Mouse (Mus musculus) heart, embryonic 14.5 days (tissue): Measurements from ENCODE around the gene Garnl3. TPM values are rescaled to one million over a fixed set of nuclear protein-coding genes. Genes with fewer than 3 reads are reported as not detected.
A peak's percentile ranks its signal among the peaks of the same experiment; 100 is the strongest.

ENCODE experiments used
- ATAC-seq: fragments of 200-750 bp; cut with Nextera tagmentation; 2 replicates; pipeline ENCODE4 v1.8.0; 2017; ENCODE audit warnings: low read depth, moderate TSS enrichment; ENCODE audit not compliant: insufficient number of reproducible peaks, insufficient read depth, low FRiP score
- H3K27ac ChIP-seq, 2 experiments: fragments of 200-500 bp in 1 of 2; fragments of 300-500 bp in 1 of 2; sonication (generic) in 1 of 2; replicated peaks in 1 of 2; 2 replicates each; pipeline ENCODE4 v1.5.1; 2012 to 2014; ENCODE audit warnings: low read depth in 2 of 2, low read length in 2 of 2, control low read depth in 1 of 2, mild to moderate bottlenecking in 1 of 2, mixed read lengths in 1 of 2; ENCODE audit not compliant: control insufficient read depth in 1 of 2, insufficient read depth in 1 of 2
- H3K27me3 ChIP-seq: fragments of 300-500 bp; sonication (generic); 2 replicates; pipeline ENCODE4 v1.6.1; 2014; ENCODE audit warnings: mild to moderate bottlenecking, low read length, control low read depth; ENCODE audit not compliant: control insufficient read depth, insufficient read depth
- H3K36me3 ChIP-seq: fragments of 300-500 bp; sonication (generic); 2 replicates; pipeline ENCODE4 v1.6.1; 2014; ENCODE audit warnings: mild to moderate bottlenecking, control low read depth, low read length, mixed read lengths; ENCODE audit not compliant: control insufficient read depth, insufficient read depth
- H3K4me1 ChIP-seq, 2 experiments: fragments of 200-500 bp in 1 of 2; fragments of 300-500 bp in 1 of 2; sonication (generic) in 1 of 2; 2 replicates each; pipeline ENCODE4 v1.6.1; 2012 to 2014; ENCODE audit warnings: low read length in 2 of 2, control low read depth in 1 of 2, mixed read lengths in 1 of 2; ENCODE audit not compliant: control insufficient read depth in 2 of 2, insufficient read depth in 2 of 2
- H3K4me2 ChIP-seq: fragments of 300-500 bp; sonication (generic); 2 replicates; pipeline ENCODE4 v1.6.1; 2014; ENCODE audit warnings: mild to moderate bottlenecking, low read length
- H3K4me3 ChIP-seq, 2 experiments: fragments of 200-500 bp in 1 of 2; fragments of 300-500 bp in 1 of 2; sonication (generic) in 1 of 2; 2 replicates each; pipeline ENCODE4 v1.5.1; 2012 to 2014; ENCODE audit warnings: low read length in 2 of 2, mild to moderate bottlenecking in 2 of 2, control low read depth in 1 of 2, low read depth in 1 of 2, moderate library complexity in 1 of 2; ENCODE audit not compliant: control insufficient read depth in 1 of 2, insufficient read depth in 1 of 2
- H3K9ac ChIP-seq: fragments of 300-500 bp; sonication (generic); 2 replicates; pipeline ENCODE4 v1.6.1; 2014; ENCODE audit warnings: mild to moderate bottlenecking, low read length
- H3K9me3 ChIP-seq: fragments of 300-500 bp; sonication (generic); 2 replicates; pipeline ENCODE4 v1.6.1; 2016; ENCODE audit warnings: low read length, control low read depth; ENCODE audit not compliant: control insufficient read depth
- WGBS: fragments of 180-500 bp; shearing (Covaris S2); extraction: QIAGEN DNeasy Blood & Tissue Kit; methylation state at CpG from one replicate; pipeline ENCODE4 v1.1.7; 2014; 5-methylcytosine and 5-hydroxymethylcytosine counted together
- polyA plus RNA-seq: library from polyadenylated mRNA; unstranded; fragments of >200 nt; fragmentation: Nextera tagmentation; extraction: Ambion mirVana; gene quantifications from 2 replicates; pipeline ENCODE4 v1.2.1, GENCODE M21; 2014

The Garnl3 gene
- polyA plus RNA-seq, 1 experiment from 2014 or later = 11.0 TPM

DNA sequence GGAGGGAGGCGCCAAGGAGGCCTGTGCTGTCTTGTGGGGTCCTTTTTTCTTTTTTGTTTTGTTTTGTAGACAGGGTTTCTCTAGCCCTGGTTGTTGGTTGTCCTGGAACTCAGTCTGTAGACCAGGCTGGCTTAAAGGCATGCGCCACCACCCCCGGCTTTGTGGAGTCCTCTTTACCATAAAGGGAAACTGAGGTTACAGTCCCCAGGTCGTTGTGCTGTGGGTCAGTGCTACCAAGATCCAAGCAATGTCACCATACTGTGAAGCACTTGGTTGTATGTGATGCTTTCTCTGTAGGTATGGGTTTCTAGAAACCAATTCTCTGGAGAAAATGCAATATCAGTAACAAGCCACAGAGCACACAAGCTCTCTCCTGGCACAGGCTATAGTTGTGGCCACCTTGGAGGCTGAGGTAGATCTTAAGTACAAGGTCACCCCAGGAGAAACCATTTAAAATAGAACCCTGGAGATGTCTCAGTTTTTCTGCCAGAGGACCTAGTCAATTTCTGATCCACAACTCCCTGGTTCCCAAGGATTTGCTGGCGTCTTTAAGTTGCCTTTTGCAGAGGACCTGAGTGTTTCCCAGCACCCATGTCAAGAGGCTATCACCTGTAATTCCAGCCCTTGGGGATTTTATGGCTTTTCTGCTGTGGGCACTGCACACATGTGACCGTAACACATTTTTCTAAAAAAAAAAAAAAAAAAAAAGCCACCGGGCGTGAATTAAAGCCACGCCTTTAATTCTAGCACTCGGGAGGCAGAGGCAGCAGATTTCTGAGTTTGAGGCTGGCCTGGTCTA, 166.6 kb downstream of the Garnl3 start:
- Histone ChIP-seq H3K9ac (no peak overlapping the region), H3K4me3 (no peak overlapping the region), H3K27ac (no peak overlapping the region; a peak in 1 of 4 replicates), H3K4me2 (no peak overlapping the region), H3K36me3 (peaks cover 28% of the 10 kb centered on the region), H3K4me1 (peaks cover 25 to 44% of the 10 kb centered on the region in 2 experiments), H3K9me3 (no peaks in the 10 kb centered on the region), H3K27me3 (no peaks in the 10 kb centered on the region)
- 33% methylated on average over 10 of the region's 10 CpGs for WGBS
- no peak for ATAC-seq

DNA sequence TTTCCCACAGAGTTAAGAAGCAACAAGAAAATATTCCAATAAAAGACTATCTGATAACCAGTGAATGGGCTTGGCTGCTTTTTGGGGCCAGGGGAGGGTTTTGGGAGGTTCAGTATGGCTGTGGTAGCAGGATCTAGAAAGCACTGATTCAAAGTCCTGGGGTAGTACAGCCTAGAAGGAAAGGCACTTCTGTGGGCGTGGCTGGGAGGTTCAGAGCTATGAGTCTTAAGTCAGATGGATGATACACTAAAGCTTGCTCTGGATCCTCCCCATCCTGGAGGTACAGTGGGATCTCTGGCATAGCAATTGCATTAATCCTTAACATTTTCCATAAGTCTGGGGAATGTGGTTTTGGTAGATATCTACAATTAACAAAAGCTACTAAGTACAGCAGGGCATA, 167.5 kb downstream of the Garnl3 start:
- peaks cover 21 to 40% of the 10 kb centered on the region in 2 experiments for H3K4me1 ChIP-seq
- no peak overlapping the region for H3K27ac ChIP-seq
- H3K36me3 ChIP-seq = peaks cover 30% of the 10 kb centered on the region
- no peak for ATAC-seq
- H3K4me2 ChIP-seq = 0 out of 2 replicates have a peak overlapping the region, but pooled peaks have one; percentile 61
- H3K27me3 ChIP-seq = no peaks in the 10 kb centered on the region
- 77% methylated on average over 1 of the region's 1 CpGs for WGBS
- no peaks in the 10 kb centered on the region for H3K9me3 ChIP-seq
- H3K9ac ChIP-seq = peak overlapping the region; percentile 72; the same call in 1 of the 2 replicates
- no peak overlapping the region for H3K4me3 ChIP-seq

DNA sequence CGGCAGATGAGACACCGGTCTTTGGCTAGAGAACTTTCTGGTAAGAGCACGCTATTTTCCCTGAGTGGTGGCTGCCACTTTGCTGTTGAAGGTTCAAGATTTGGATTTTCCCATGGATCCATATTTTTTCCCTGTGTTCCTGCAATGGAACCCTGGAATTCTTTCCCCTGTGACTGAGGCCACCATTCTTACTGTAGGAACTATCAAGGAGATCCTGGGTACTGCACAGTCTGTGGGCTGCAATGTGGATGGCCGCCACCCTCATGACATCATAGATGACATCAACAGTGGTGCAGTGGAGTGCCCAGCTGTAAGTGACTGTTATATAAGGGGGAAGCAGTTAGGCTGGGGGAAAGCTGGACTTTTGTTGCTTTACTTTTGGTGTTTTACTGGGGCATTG, 167.9 kb downstream of the Garnl3 start:
- peak overlapping the region in 1 of 2 experiments; percentile 54; a peak in 1 of 4 replicates for H3K4me3 ChIP-seq
- no peak for ATAC-seq
- peak overlapping the region; percentile 61 for H3K4me2 ChIP-seq
- peak overlapping the region; percentile 72 for H3K9ac ChIP-seq
- peaks cover 21 to 35% of the 10 kb centered on the region in 2 experiments for H3K4me1 ChIP-seq
- no peaks in the 10 kb centered on the region for H3K27me3 ChIP-seq
- no peaks in the 10 kb centered on the region for H3K9me3 ChIP-seq
- H3K36me3 ChIP-seq = peaks cover 32% of the 10 kb centered on the region
- H3K27ac ChIP-seq = 0 out of 4 replicates have a peak overlapping the region, but pooled peaks of 1 of the 2 experiments have one; percentile 11
- 69% methylated on average over 4 of the region's 4 CpGs for WGBS

DNA sequence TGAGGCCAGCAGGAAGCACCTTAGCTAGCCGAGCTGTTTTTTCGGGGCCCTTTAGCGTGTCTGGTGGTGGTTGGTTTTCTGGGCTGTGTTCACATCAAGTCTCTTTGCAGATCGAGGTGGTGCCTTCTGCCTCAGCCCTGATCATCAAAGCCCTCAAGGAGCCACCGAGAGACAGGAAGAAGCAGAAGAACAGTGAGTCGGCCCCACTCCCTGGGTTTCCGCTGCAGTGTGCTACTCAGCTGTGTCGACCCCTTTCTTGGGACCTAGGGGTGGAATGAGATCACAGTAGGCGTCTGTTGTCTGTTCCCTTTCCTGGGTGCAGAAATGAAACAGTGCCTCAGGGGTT, 168.6 kb downstream of the Garnl3 start:
- Histone ChIP-seq H3K4me2 (peak overlapping the region; percentile 61), H3K9ac (peak overlapping the region; percentile 72), H3K36me3 (peaks cover 36% of the 10 kb centered on the region), H3K27me3 (no peaks in the 10 kb centered on the region), H3K27ac (peak overlapping the region; percentile 45 to 77; a peak in 1 of 4 replicates), H3K4me1 (peaks cover 15 to 28% of the 10 kb centered on the region in 2 experiments), H3K4me3 (peak overlapping the region; percentile 54 to 72), H3K9me3 (no peaks in the 10 kb centered on the region)
- no peak for ATAC-seq
- 7% methylated on average over 9 of the region's 9 CpGs for WGBS

DNA sequence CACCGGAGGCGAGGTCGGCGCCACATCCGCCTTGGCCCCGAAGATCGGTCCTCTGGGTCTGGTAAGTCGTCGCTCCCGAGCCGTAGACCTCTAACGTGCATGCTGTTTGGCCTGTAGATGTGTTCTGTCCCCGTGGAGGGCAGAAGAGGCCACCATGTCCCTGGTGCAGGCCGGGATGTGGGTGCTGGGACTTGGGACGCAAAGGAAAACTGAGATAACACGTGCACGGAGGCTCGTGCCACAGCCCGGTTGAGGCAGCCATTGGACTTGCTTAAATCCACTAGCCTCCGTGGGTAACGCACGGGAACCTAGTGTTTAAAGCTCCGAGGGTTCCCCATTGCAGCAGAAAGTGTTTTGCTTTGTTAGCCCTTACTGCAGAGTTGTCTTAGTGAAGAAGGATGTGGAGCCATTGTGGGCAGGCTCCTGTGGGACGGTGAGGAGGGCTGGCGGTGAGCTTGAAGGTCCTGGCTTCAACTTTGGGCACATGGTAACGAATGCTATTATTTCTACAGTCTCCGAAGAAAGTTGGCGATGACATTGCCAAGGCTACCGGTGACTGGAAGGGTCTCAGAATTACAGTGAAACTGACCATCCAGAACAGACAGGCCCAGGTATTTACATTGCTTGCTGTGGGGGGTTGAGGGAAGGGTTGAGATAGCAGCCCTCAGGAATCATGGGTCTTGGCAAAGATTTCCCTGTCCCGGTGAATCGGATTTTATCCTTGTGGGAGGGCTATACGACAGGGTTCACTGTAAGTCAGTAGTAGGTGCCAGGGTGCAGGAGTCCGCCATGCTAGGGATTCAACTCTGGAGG, 169.2 kb downstream of the Garnl3 start:
- H3K4me1 ChIP-seq = peaks cover 11 to 24% of the 10 kb centered on the region in 2 experiments
- under 1% methylated on average over 33 of the region's 33 CpGs for WGBS
- ATAC-seq = 0 out of 2 replicates have a peak, but pooled peaks have one; percentile 6
- peak overlapping the region; percentile 45 to 77 for H3K27ac ChIP-seq
- H3K4me3 ChIP-seq = peak overlapping the region; percentile 54 to 72
- no peaks in the 10 kb centered on the region for H3K9me3 ChIP-seq
- peak overlapping the region; percentile 61 for H3K4me2 ChIP-seq
- peak overlapping the region; percentile 72 for H3K9ac ChIP-seq
- H3K27me3 ChIP-seq = no peaks in the 10 kb centered on the region
- H3K36me3 ChIP-seq = peaks cover 41% of the 10 kb centered on the region

DNA sequence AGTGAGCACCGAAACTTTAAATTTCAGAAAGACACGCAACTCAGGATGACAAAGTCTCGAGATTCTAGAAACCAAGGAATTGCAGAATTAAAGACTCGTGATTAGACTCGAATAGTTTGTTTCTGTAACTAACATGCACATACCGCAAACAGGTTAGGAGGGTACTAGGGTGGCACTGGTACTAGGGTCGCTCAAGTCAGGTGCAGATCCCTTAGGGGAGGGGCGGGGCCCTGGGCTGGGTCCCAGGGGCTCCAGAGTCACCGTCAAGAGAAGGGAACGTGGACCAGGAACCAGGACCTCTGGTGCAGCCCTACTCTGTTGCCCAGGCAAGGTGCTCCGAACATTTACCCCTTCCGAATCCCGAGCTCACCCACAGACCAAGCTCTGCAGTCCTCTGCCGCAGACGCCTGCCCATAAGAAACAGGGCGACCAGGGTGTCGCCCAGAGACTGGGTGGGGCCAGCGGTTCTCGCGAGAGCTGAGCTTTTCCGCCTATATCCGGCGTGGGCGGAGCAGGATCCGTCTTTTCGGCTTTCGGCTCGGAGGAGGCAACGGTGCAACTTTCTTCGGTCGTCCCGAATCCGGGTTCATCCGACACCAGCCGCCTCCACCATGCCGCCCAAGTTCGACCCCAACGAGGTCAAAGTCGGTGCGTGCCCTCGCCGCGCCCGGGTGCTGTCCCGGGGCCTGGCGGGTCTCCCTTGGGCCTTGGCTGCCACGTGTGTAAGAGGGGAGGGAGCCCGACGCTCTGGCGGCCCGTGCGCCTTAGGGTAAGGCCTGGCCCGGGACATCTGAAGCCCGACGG, 170.1 kb downstream of the Garnl3 start, which contains the start of the genes Rpl12 and Lrsam1:
Gene Rpl12, plus strand, starts transcription at position 368 of the 804 bp plus-strand sequence.
Gene Lrsam1, minus strand, starts transcription at position 423 of the 804 bp plus-strand sequence.
- Histone ChIP-seq H3K4me2 (peak within 1 kb of the TSS; percentile 61), H3K9ac (peak within 1 kb of the TSS; percentile 72), H3K4me1 (peaks cover 11 to 22% of the 10 kb centered on the region in 2 experiments), H3K9me3 (no peaks in the 10 kb centered on the region), H3K4me3 (peak within 1 kb of the TSS; percentile 54 to 72), H3K27ac (peak within 1 kb of the TSS; percentile 45 to 77), H3K27me3 (no peaks in the 10 kb centered on the region), H3K36me3 (peaks cover 50% of the 10 kb centered on the region)
- ATAC-seq = peak; percentile 85
- 5% methylated on average over 55 of the region's 55 CpGs for WGBS

DNA sequence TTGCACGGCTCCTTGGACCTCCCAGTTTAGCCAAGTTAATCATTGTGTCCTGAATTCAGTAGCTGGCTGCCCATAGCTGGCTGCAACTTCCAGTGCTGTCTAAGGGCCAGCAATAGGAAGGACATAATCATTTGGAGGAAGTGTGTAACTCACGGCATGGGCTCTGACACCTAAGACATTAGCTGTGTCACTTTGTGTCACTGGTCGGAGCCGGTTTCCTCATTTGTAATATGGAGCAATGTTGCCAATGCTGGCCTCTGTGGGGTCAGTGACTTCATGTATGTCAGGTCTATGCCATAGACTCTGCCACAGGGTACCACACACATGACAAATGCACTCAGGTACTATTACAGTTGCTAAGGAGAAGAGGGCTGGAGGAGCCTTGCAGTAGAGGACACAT, 171.2 kb downstream of the Garnl3 start:
- peaks cover 11 to 19% of the 10 kb centered on the region in 2 experiments for H3K4me1 ChIP-seq
- WGBS = 85% methylated on average over 4 of the region's 4 CpGs
- peak overlapping the region; percentile 61 for H3K4me2 ChIP-seq
- no peak overlapping the region for H3K27ac ChIP-seq
- ATAC-seq = no peak
- peaks cover 61% of the 10 kb centered on the region for H3K36me3 ChIP-seq
- H3K27me3 ChIP-seq = no peaks in the 10 kb centered on the region
- peak overlapping the region; percentile 72 for H3K9ac ChIP-seq
- no peaks in the 10 kb centered on the region for H3K9me3 ChIP-seq
- no peak overlapping the region for H3K4me3 ChIP-seq
